Mouse (Mus musculus): ENCODE measurements around the gene Nos1.

The Nos1 gene

GRCm38 (mm10) chr5:117890871-117891270, 110.0 kb downstream of the Nos1 start:
- in situ Hi-C loops (cut with MboI; ENCODE audit: low sequenced_read_pairs): no loop called here

- in situ Hi-C loops (cut with MboI; ENCODE audit: low sequenced_read_pairs): no loop called here
These were observed 110.7 kb downstream of the Nos1 start for GRCm38 (mm10) chr5:117891545-117891944.

GRCm38 (mm10) chr5:117894050-117894449, 113.2 kb downstream of the Nos1 start:
- in situ Hi-C loops (cut with MboI; ENCODE audit: low sequenced_read_pairs): no loop called here

- in situ Hi-C loops (cut with MboI; ENCODE audit: low sequenced_read_pairs): no loop called here
These were observed 117.4 kb downstream of the Nos1 start for GRCm38 (mm10) chr5:117898055-117898806.

- in situ Hi-C loops (cut with MboI; ENCODE audit: low sequenced_read_pairs): no loop called here
These were observed 118.5 kb downstream of the Nos1 start for GRCm38 (mm10) chr5:117899361-117899760.

- in situ Hi-C loops (cut with MboI; ENCODE audit: low sequenced_read_pairs): no loop called here
These were observed 120.3 kb downstream of the Nos1 start for GRCm38 (mm10) chr5:117900921-117901705.

- in situ Hi-C loops (cut with MboI; ENCODE audit: low sequenced_read_pairs): no loop called here
These were observed 122.7 kb downstream of the Nos1 start for GRCm38 (mm10) chr5:117903534-117903933.

GRCm38 (mm10) chr5:117905728-117906127, 124.9 kb downstream of the Nos1 start:
- in situ Hi-C loops (cut with MboI; ENCODE audit: low sequenced_read_pairs): no loop called here

- in situ Hi-C loops (cut with MboI; ENCODE audit: low sequenced_read_pairs): no loop called here
These were observed 128.7 kb downstream of the Nos1 start for GRCm38 (mm10) chr5:117909524-117909923.

GRCm38 (mm10) chr5:117916349-117916748, 135.5 kb downstream of the Nos1 start:
- in situ Hi-C loops (cut with MboI; ENCODE audit: low sequenced_read_pairs): no loop called here

GRCm38 (mm10) chr5:117916906-117917305, 136.1 kb downstream of the Nos1 start:
- in situ Hi-C loops (cut with MboI; ENCODE audit: low sequenced_read_pairs): no loop called here

GRCm38 (mm10) chr5:117921786-117922528, 141.1 kb downstream of the Nos1 start:
- in situ Hi-C loops (cut with MboI; ENCODE audit: low sequenced_read_pairs): no loop called here

GRCm38 (mm10) chr5:117923688-117924087, 142.9 kb downstream of the Nos1 start:
- in situ Hi-C loops (cut with MboI; ENCODE audit: low sequenced_read_pairs): no loop called here

GRCm38 (mm10) chr5:117928553-117928952, 147.7 kb downstream of the Nos1 start:
- in situ Hi-C loops (cut with MboI; ENCODE audit: low sequenced_read_pairs): loop anchor here (25.0 kb wide), 1 partner anchor 316 kb away; no protein-coding TSS in a partner anchor

GRCm38 (mm10) chr5:117932222-117932621, 151.4 kb downstream of the Nos1 start:
- in situ Hi-C loops (cut with MboI; ENCODE audit: low sequenced_read_pairs): loop anchor here (25.0 kb wide), 1 partner anchor 320 kb away; no protein-coding TSS in a partner anchor

- in situ Hi-C loops (cut with MboI; ENCODE audit: low sequenced_read_pairs): loop anchor here (25.0 kb wide), 1 partner anchor 321 kb away; no protein-coding TSS in a partner anchor
These were observed 152.0 kb downstream of the Nos1 start for GRCm38 (mm10) chr5:117932862-117933261.

- in situ Hi-C loops (cut with MboI; ENCODE audit: low sequenced_read_pairs): loop anchor here (25.0 kb wide), 1 partner anchor 324 kb away; no protein-coding TSS in a partner anchor
These were observed 155.5 kb downstream of the Nos1 start for GRCm38 (mm10) chr5:117936346-117936745.

- in situ Hi-C loops (cut with MboI; ENCODE audit: low sequenced_read_pairs): loop anchor here (25.0 kb wide), 1 partner anchor 325 kb away; no protein-coding TSS in a partner anchor
These were observed 156.4 kb downstream of the Nos1 start for GRCm38 (mm10) chr5:117937186-117937585.

- in situ Hi-C loops (cut with MboI; ENCODE audit: low sequenced_read_pairs): loop anchor here (25.0 kb wide), 1 partner anchor 326 kb away; no protein-coding TSS in a partner anchor
These were observed 157.3 kb downstream of the Nos1 start for GRCm38 (mm10) chr5:117938182-117938581.

GRCm38 (mm10) chr5:117939402-117939801, 158.6 kb downstream of the Nos1 start:
- in situ Hi-C loops (cut with MboI; ENCODE audit: low sequenced_read_pairs): loop anchor here (25.0 kb wide), 1 partner anchor 327 kb away; no protein-coding TSS in a partner anchor

- in situ Hi-C loops (cut with MboI; ENCODE audit: low sequenced_read_pairs): loop anchor here (5.0 to 25.0 kb wide), 2 partner anchors 329 to 434 kb away; no protein-coding TSS in a partner anchor
These were observed 160.7 kb downstream of the Nos1 start for GRCm38 (mm10) chr5:117941552-117941951.
